Mouse (Mus musculus): ENCODE measurements around the gene Ripor2.

The Ripor2 gene

GRCm38 (mm10) chr13:24584403-24584802 is 2.4 kb downstream of the Ripor2 start:
- in situ Hi-C loops (cut with MboI, MseI), result no loop called here

- in situ Hi-C loops (cut with MboI, MseI), result no loop called here
Observed at GRCm38 (mm10) chr13:24584841-24585240, 2.9 kb downstream of the Ripor2 start.

- in situ Hi-C loops (cut with MboI, MseI), result no loop called here
Observed at GRCm38 (mm10) chr13:24585369-24585768, 3.4 kb downstream of the Ripor2 start.

GRCm38 (mm10) chr13:24587192-24587895 is 5.4 kb downstream of the Ripor2 start:
- in situ Hi-C loops (cut with MboI, MseI), result no loop called here

GRCm38 (mm10) chr13:24588603-24589002 is 6.6 kb downstream of the Ripor2 start:
- in situ Hi-C loops (cut with MboI, MseI), result no loop called here

GRCm38 (mm10) chr13:24591737-24592136 is 9.7 kb downstream of the Ripor2 start:
- in situ Hi-C loops (cut with MboI, MseI), result loop anchor here (10.0 kb wide), 1 partner anchor 67 kb away; no protein-coding TSS in a partner anchor

GRCm38 (mm10) chr13:24594303-24594702 is 12.3 kb downstream of the Ripor2 start:
- in situ Hi-C loops (cut with MboI, MseI), result loop anchor here (10.0 kb wide), 1 partner anchor 70 kb away; no protein-coding TSS in a partner anchor

- in situ Hi-C loops (cut with MboI, MseI), result loop anchor here (10.0 kb wide), 1 partner anchor 75 kb away; no protein-coding TSS in a partner anchor
Observed at GRCm38 (mm10) chr13:24599631-24600041, 17.6 kb downstream of the Ripor2 start.

- in situ Hi-C loops (cut with MboI, MseI), result no loop called here
Observed at GRCm38 (mm10) chr13:24602978-24603377, 21.0 kb downstream of the Ripor2 start.

- in situ Hi-C loops (cut with MboI, MseI), result no loop called here
Observed at GRCm38 (mm10) chr13:24603591-24604009, 21.6 kb downstream of the Ripor2 start.

GRCm38 (mm10) chr13:24604096-24604495 is 22.1 kb downstream of the Ripor2 start:
- in situ Hi-C loops (cut with MboI, MseI), result no loop called here

- in situ Hi-C loops (cut with MboI, MseI), result no loop called here
Observed at GRCm38 (mm10) chr13:24604761-24605591, 23.0 kb downstream of the Ripor2 start.

GRCm38 (mm10) chr13:24605755-24606154 is 23.8 kb downstream of the Ripor2 start:
- in situ Hi-C loops (cut with MboI, MseI), result no loop called here

GRCm38 (mm10) chr13:24607961-24608360 is 26.0 kb downstream of the Ripor2 start:
- in situ Hi-C loops (cut with MboI, MseI), result no loop called here

- in situ Hi-C loops (cut with MboI, MseI), result no loop called here
Observed at GRCm38 (mm10) chr13:24608709-24609108, 26.7 kb downstream of the Ripor2 start.

- in situ Hi-C loops (cut with MboI, MseI), result no loop called here
Observed at GRCm38 (mm10) chr13:24610883-24611282, 28.9 kb downstream of the Ripor2 start.

- in situ Hi-C loops (cut with MboI, MseI), result no loop called here
Observed at GRCm38 (mm10) chr13:24613031-24613430, 31.0 kb downstream of the Ripor2 start.

GRCm38 (mm10) chr13:24613433-24613832 is 31.4 kb downstream of the Ripor2 start:
- in situ Hi-C loops (cut with MboI, MseI), result no loop called here

- in situ Hi-C loops (cut with MboI, MseI), result no loop called here
Observed at GRCm38 (mm10) chr13:24613927-24614780, 32.2 kb downstream of the Ripor2 start.

GRCm38 (mm10) chr13:24615921-24616565 is 34.1 kb downstream of the Ripor2 start:
- in situ Hi-C loops (cut with MboI, MseI), result no loop called here

- in situ Hi-C loops (cut with MboI, MseI), result no loop called here
Observed at GRCm38 (mm10) chr13:24616645-24617044, 34.7 kb downstream of the Ripor2 start.
